Mouse (Mus musculus) liver, embryonic 14.5 days (tissue): ENCODE measurements around the gene Fbxo36.

ENCODE experiments used
- CTCF ChIP-seq: IDR thresholded peaks from 2 replicates; pipeline ENCODE4 v1.5.1; 2016; ENCODE audit warnings: antibody characterized with exemption, low read depth, control low read depth
- EP300 ChIP-seq: IDR thresholded peaks from 2 replicates; pipeline ENCODE4 v1.6.1; 2016; ENCODE audit warnings: antibody characterized with exemption, low read depth

- TF ChIP-seq CTCF (no peak), EP300 (no peak)
These were observed 14.6 kb upstream of the Fbxo36 start for GRCm38 (mm10) chr1:84825091-84825490.
